12 mouse cellular contexts compared by ENCODE assay signal in genomic region chr1:184905371-184905770, GRCm38 (mm10). TPM values are rescaled to one million over a fixed set of nuclear protein-coding genes. Genes with fewer than 3 reads are reported as not detected.
DNase-seq lines count a peak whose midpoint lies in the region; ATAC-seq lines count a peak whose summit lies in the region.
"Had no signal": no experiment of that assay in that cellular context is flagged by ENCODE, and none has a peak within 500 bp of the region (broad histone marks: within the 10 kb centered on the region; RNA-seq: fewer than 3 reads in every experiment).

No protein-coding gene starts in this region.

- intact Hi-C loops in left cerebral cortex, postnatal 4 days (cut with DNase I): loop anchor here (10.0 kb wide), 1 partner anchor 289 kb away; no protein-coding TSS in a partner anchor

- peaks cover 43% of the 10 kb centered on the region for H3K4me1 ChIP-seq in hindbrain, embryonic 13.5 days (replicated peaks)
- H3K4me1 ChIP-seq: lung, embryonic 15.5 days had no signal

- WGBS in hindbrain, embryonic 13.5 days: 40% methylated on average over 19 of the region's 19 CpGs

- H3K4me3 ChIP-seq in hindbrain, embryonic 13.5 days: no peak overlapping the region
- H3K4me3 ChIP-seq: heart, adult 2 months; lung, embryonic 15.5 days had no signal

- H3K27ac ChIP-seq in hindbrain, embryonic 13.5 days: peak overlapping the region; percentile 80
- H3K27ac ChIP-seq: heart, adult 2 months; lung, embryonic 15.5 days had no signal

- no peaks in the 10 kb centered on the region for H3K27me3 ChIP-seq in hindbrain, embryonic 13.5 days
- H3K27me3 ChIP-seq: lung, embryonic 15.5 days had no signal

- ATAC-seq in hindbrain, embryonic 13.5 days (ENCODE audit: low FRiP score): peak; percentile 74

- H3K9ac ChIP-seq in hindbrain, embryonic 13.5 days: no peak overlapping the region
- H3K9ac ChIP-seq: lung, embryonic 15.5 days had no signal

- DNase-seq in left cerebral cortex, postnatal 4 days: peak; percentile 84
- no peak for DNase-seq in left cerebral cortex, adult 18-20 months (ENCODE audit: low spot score in 2 of 2)
- peak; percentile 28 for DNase-seq in cerebellum, adult 9-10 months
- DNase-seq in layer of hippocampus, postnatal 36 days: peak; percentile 75 to 81
- no peak for DNase-seq in yolk sac, embryonic 10.5 days (ENCODE audit: low spot score)
- no peak for DNase-seq in kidney, adult 11 months
- DNase-seq in kidney, postnatal 14 days: no peak
- DNase-seq: adrenal gland, adult 2 months; heart, adult 2 months; kidney, postnatal 25 days had no signal

- H3K4me2 ChIP-seq in hindbrain, embryonic 13.5 days: no peak overlapping the region
- H3K4me2 ChIP-seq: lung, embryonic 15.5 days had no signal

- H3K9me3 ChIP-seq in hindbrain, embryonic 13.5 days: no peaks in the 10 kb centered on the region
- H3K9me3 ChIP-seq: lung, embryonic 15.5 days had no signal

- peaks cover 73% of the 10 kb centered on the region for H3K36me3 ChIP-seq in hindbrain, embryonic 13.5 days

RNA-seq across cellular contexts. Expression of gene C130074G19Rik, which starts 22.4 kb away (rescaled TPM):
- total RNA-seq in left cerebral cortex, postnatal 4 days (2021): 10 to 100 TPM; 14.0 to 16.5 TPM
- total RNA-seq in left cerebral cortex, adult 18-20 months (2021): 10 to 100 TPM; 41.9 to 50.0 TPM
- 1.1 and 1.2 TPM in 2 replicates for polyA plus RNA-seq in hindbrain, embryonic 13.5 days (2015; fragmentation: Nextera tagmentation; extraction: Ambion mirVana)
- 1 to 10 TPM; 7.0 to 8.1 TPM for total RNA-seq in layer of hippocampus, postnatal 36 days (2021)

RNA-seq across cellular contexts. Expression of gene Marc2, which starts 59.1 kb away (rescaled TPM):
- 10 to 100 TPM; 84.0 to 86.4 TPM for total RNA-seq in left cerebral cortex, postnatal 4 days (2021)
- 100 to 1,000 TPM; 150 to 175 TPM for total RNA-seq in left cerebral cortex, adult 18-20 months (2021)
- polyA plus RNA-seq in hindbrain, embryonic 13.5 days (2015; fragmentation: Nextera tagmentation; extraction: Ambion mirVana): 110 and 119 TPM in 2 replicates
- total RNA-seq in layer of hippocampus, postnatal 36 days (2021): 100 to 1,000 TPM; 103 to 110 TPM

Comparison
In these comparisons a context has a peak if more than half of its experiments do, and no peak if none do; other contexts are left out.
1. DNase-seq: peak in left cerebral cortex, postnatal 4 days (single experiment), cerebellum, adult 9-10 months (single experiment) and layer of hippocampus, postnatal 36 days (2 of 2); none in left cerebral cortex, adult 18-20 months (0 of 2), yolk sac, embryonic 10.5 days (single experiment), kidney, adult 11 months (single experiment) and kidney, postnatal 14 days (single experiment).